Mouse (Mus musculus) lung, postnatal 0 days (tissue): ENCODE results near the gene Nubp1. TPM values are rescaled to one million over a fixed set of nuclear protein-coding genes. Genes with fewer than 3 reads are reported as not detected.

ENCODE experiments used
- ATAC-seq: fragments of 200-750 bp; cut with Nextera tagmentation; 2 replicates; pipeline ENCODE4 v1.8.0; 2017; ENCODE audit warnings: moderate library complexity
- DNase-seq: peaks from one replicate; pipeline ENCODE4 v3.0.0-alpha.2; 2016; ENCODE audit warnings: low spot score
- H3K27ac ChIP-seq: fragments of 300-500 bp; sonication (generic); 2 replicates; pipeline ENCODE4 v1.5.1; 2014; ENCODE audit warnings: antibody characterized with exemption, mild to moderate bottlenecking, low read length, mixed read lengths
- H3K27me3 ChIP-seq: fragments of 300-500 bp; sonication (generic); replicated peaks from 2 replicates; pipeline ENCODE4 v1.6.1; 2014; ENCODE audit warnings: low read length, mixed read lengths; ENCODE audit not compliant: insufficient read depth
- H3K36me3 ChIP-seq: fragments of 300-500 bp; sonication (generic); 2 replicates; pipeline ENCODE4 v1.6.1; 2014; ENCODE audit warnings: low read length, mixed read lengths; ENCODE audit not compliant: insufficient read depth
- H3K4me1 ChIP-seq: fragments of 300-500 bp; sonication (generic); 2 replicates; pipeline ENCODE4 v1.6.1; 2014; ENCODE audit warnings: antibody characterized with exemption, low read depth, low read length, mixed read lengths; ENCODE audit not compliant: insufficient read depth
- H3K4me2 ChIP-seq: fragments of 300-500 bp; sonication (generic); replicated peaks from 2 replicates; pipeline ENCODE4 v1.6.1; 2014; ENCODE audit warnings: low read depth, mild to moderate bottlenecking, low read length, moderate library complexity, mixed read lengths
- H3K4me3 ChIP-seq: fragments of 300-500 bp; sonication (generic); 2 replicates; pipeline ENCODE4 v1.5.1; 2014; ENCODE audit warnings: low read depth, low read length
- H3K9ac ChIP-seq: fragments of 300-500 bp; sonication (generic); replicated peaks from 2 replicates; pipeline ENCODE4 v1.6.1; 2014; ENCODE audit warnings: low read depth, mild to moderate bottlenecking
- H3K9me3 ChIP-seq: fragments of 300-500 bp; sonication (generic); 2 replicates; pipeline ENCODE4 v1.6.1; 2016; ENCODE audit warnings: low read length, mixed read lengths
- CTCF ChIP-seq: IDR thresholded peaks from 2 replicates; pipeline ENCODE4 v1.5.1; 2016; ENCODE audit warnings: antibody characterized with exemption, mild to moderate bottlenecking
- EP300 ChIP-seq: IDR thresholded peaks from 2 replicates; pipeline ENCODE4 v1.6.1; 2016; ENCODE audit warnings: antibody characterized with exemption, mild to moderate bottlenecking, control low read depth
- WGBS: fragments of 180-500 bp; shearing (Covaris S2); extraction: QIAGEN DNeasy Blood & Tissue Kit; methylation state at CpG from one replicate; pipeline ENCODE4 v1.1.7; 2014; 5-methylcytosine and 5-hydroxymethylcytosine counted together
- polyA plus RNA-seq: library from polyadenylated mRNA; unstranded; fragments of >200 nt; fragmentation: Nextera tagmentation; extraction: Ambion mirVana; gene quantifications from 2 replicates; pipeline ENCODE4 v1.2.1, GENCODE M21; 2015

The Nubp1 gene
- polyA plus RNA-seq, 1 experiment from 2014 or later: 31.2 TPM

DNA sequence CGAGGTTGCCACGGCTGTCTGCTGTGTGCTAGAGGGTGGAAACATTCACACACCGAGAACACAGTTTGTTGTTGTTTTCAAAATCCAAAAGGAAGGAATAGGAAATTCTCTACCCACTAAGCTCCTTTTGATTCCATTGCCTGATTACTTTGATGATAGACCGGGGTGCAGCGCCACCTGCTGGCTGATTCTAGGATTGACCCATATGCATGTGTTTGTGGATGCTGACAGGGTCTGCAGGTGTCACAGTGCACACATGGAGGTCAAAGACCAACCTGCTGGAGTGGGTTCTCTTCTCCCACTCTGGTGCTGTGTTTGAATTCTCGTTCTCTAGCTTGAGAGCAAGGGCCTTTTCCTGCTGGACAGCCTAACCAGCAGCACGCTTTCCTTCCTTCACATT is 12.6 kb upstream of the Nubp1 start:
- no peak overlapping the region for H3K27ac ChIP-seq
- H3K36me3 ChIP-seq: no peaks in the 10 kb centered on the region
- DNase-seq (peak; percentile 76), ATAC-seq (0 out of 2 replicates have a peak, but pooled peaks have one; percentile 15)
- H3K4me3 ChIP-seq: no peak overlapping the region
- H3K9ac ChIP-seq: no peak overlapping the region
- no peaks in the 10 kb centered on the region; the same call in 1 of the 2 replicates for H3K4me1 ChIP-seq
- TF ChIP-seq EP300 (no peak), CTCF (peak; percentile 97)
- no peak overlapping the region for H3K4me2 ChIP-seq
- no peaks in the 10 kb centered on the region for H3K27me3 ChIP-seq
- WGBS: 24% methylated on average over 7 of the region's 7 CpGs
- no peaks in the 10 kb centered on the region for H3K9me3 ChIP-seq

DNA sequence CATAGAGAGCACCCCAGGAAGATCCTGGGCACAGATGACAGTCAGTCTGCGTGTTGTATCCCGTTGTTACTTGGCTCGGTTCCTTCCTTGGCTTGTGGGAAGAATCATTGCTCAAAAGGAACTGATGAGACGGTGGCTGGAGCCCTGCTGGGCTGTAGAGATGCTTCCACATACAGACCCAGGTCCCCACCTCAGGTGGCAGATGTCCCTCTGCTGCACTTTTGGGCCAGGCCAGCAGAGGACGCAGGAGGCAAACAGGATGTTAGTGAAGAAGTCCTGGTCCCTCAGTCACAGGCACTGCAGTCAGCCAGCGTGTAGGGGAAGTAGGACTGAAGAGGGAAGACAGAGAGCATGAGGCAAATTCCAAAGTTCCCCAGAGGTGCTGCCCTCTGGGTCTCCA is 4.2 kb downstream of the Nubp1 start:
- no peak overlapping the region for H3K9ac ChIP-seq
- H3K36me3 ChIP-seq: peaks cover 6% of the 10 kb centered on the region; the same call in 1 of the 2 replicates
- peak; percentile 46 for DNase-seq
- WGBS: 74% methylated on average over 6 of the region's 6 CpGs
- no peak for ATAC-seq
- H3K27me3 ChIP-seq: no peaks in the 10 kb centered on the region
- H3K4me3 ChIP-seq: no peak overlapping the region
- no peak overlapping the region for H3K27ac ChIP-seq
- H3K4me1 ChIP-seq: peaks cover 2% of the 10 kb centered on the region; the same call in 1 of the 2 replicates
- no peak overlapping the region for H3K4me2 ChIP-seq
- H3K9me3 ChIP-seq: no peaks in the 10 kb centered on the region
- TF ChIP-seq EP300 (no peak), CTCF (peak; percentile 81)

DNA sequence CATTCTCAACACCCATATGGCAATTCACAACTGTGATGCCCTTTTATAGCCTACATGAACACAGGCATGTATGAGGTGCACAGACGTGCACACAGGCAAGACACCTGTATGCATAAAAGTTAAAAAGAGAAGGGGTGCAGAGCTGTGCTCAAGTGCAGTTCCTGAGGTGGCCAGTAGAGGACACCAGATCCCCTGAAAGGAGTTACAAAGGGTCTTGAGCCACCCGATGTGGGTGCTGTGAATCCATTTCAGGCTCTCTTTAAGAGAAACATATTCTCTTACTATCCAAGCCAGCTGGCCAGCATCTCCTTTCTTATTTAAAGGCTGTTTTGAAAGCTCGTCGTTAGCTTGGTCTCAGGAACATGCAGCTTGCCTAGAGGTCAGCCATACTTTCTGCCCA is 5.1 kb downstream of the Nubp1 start:
- WGBS: 92% methylated on average over 4 of the region's 4 CpGs
- H3K27ac ChIP-seq: no peak overlapping the region
- H3K4me1 ChIP-seq: no peaks in the 10 kb centered on the region
- ATAC-seq (no peak), DNase-seq (no peak)
- H3K4me2 ChIP-seq: no peak overlapping the region
- no peaks in the 10 kb centered on the region for H3K9me3 ChIP-seq
- TF ChIP-seq EP300 (no peak), CTCF (peak; percentile 66)
- no peaks in the 10 kb centered on the region for H3K27me3 ChIP-seq
- no peak overlapping the region for H3K9ac ChIP-seq
- H3K4me3 ChIP-seq: no peak overlapping the region
- peaks cover 12% of the 10 kb centered on the region; the same call in 1 of the 2 replicates for H3K36me3 ChIP-seq

DNA sequence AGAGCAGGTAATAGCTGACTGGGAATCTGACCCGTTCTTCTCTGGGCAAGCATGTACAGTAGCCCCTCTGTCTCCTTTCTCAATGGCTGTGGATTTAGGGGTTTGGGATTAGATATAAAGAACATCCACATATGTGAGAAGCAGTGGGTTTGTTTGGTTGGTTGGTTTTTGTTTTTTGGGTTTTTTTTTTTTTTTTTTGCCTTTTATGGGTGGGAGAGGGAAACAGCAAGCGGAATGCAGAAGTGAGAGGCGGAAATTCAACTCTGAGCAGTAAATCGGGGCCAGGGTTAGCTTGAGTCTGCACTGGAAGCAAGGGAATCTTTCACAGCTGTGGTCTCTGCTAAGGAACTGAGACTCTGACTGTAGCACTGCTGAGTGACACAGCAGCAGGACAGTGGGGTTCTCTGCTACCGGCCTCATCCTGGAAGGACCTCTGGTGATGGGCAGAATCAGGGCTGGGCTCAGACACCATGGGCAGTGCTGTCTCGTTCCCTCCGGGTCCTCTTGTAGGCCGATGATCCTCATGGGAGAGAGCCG is 6.0 kb downstream of the Nubp1 start:
- Histone ChIP-seq H3K4me3 (no peak overlapping the region), H3K27me3 (no peaks in the 10 kb centered on the region), H3K4me1 (no peaks in the 10 kb centered on the region), H3K9ac (no peak overlapping the region), H3K27ac (no peak overlapping the region), H3K36me3 (peaks cover 14% of the 10 kb centered on the region; the same call in 1 of the 2 replicates), H3K4me2 (no peak overlapping the region), H3K9me3 (no peaks in the 10 kb centered on the region)
- WGBS: 90% methylated on average over 9 of the region's 9 CpGs
- TF ChIP-seq EP300 (no peak), CTCF (no peak)
- DNase-seq (no peak), ATAC-seq (no peak)

DNA sequence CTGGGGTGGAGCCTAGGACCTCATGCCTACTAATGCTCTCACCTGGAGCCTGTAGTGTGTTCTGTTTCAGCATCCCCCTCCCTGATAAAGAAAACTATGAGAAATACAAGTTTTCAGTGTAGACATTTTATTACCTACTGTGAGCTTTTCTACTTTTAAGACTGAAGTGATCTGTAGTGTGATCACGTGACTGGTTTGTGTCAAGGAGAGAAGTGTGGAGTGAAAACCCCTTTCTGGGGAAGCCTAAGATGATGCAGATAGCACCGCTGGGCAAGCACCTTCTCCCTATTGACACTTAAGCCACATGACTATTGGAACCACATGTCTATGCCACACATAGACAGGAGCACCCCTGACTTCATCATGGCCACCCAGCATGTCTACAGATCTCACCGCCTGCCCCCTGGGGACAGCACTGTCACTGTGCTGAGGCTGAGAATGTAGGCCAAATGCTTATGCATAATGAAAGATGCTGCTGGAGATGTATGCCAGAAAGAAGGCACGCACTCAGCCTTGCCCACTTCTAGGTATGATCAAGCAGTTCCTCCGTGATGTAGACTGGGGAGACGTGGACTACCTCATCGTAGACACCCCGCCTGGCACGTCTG is 8.8 kb downstream of the Nubp1 start:
- WGBS: 93% methylated on average over 9 of the region's 9 CpGs
- H3K4me3 ChIP-seq: no peak overlapping the region
- H3K27ac ChIP-seq: no peak overlapping the region
- DNase-seq: no peak
- H3K9me3 ChIP-seq: no peaks in the 10 kb centered on the region
- no peak overlapping the region for H3K9ac ChIP-seq
- peaks cover 8% of the 10 kb centered on the region; the same call in 1 of the 2 replicates for H3K36me3 ChIP-seq
- TF ChIP-seq EP300: no peak
- TF ChIP-seq CTCF: no peak
- no peaks in the 10 kb centered on the region for H3K27me3 ChIP-seq
- no peaks in the 10 kb centered on the region for H3K4me1 ChIP-seq
- no peak overlapping the region for H3K4me2 ChIP-seq
- no peak for ATAC-seq

DNA sequence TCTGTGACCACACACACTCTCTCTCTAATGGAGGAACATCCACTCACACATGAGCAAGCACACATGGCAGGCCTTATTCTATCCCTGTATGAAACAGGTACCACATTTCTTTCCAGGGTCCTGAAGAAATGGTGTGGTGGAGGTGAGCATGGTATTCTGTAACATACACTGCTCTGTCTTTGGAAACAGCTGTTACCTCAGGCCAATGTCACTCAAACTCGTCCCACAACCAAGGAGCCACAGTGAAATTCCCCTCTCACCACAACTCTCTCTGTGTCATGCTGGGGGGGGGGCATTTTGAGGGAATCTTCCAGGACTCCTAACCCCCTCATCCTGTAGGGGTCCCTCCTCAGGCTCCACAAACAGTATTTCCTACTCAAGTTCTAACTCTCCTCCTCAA is 20.2 kb downstream of the Nubp1 start:
- no peak for DNase-seq

More for the DNA sequence above, 20.2 kb downstream of the Nubp1 start:
- Histone ChIP-seq H3K4me3 (no peak overlapping the region), H3K27me3 (no peaks in the 10 kb centered on the region), H3K36me3 (no peaks in the 10 kb centered on the region), H3K4me1 (no peaks in the 10 kb centered on the region), H3K4me2 (no peak overlapping the region), H3K9ac (no peak overlapping the region), H3K9me3 (no peaks in the 10 kb centered on the region), H3K27ac (no peak overlapping the region)
- no peak for ATAC-seq
- TF ChIP-seq CTCF (no peak), EP300 (no peak)
- WGBS: 61% methylated on average over 1 of the region's 1 CpGs
